Mouse (Mus musculus) left cerebral cortex, adult 2 months (tissue): Measurements from ENCODE around the gene Cnot1. TPM values are rescaled to one million over a fixed set of nuclear protein-coding genes. Genes with fewer than 3 reads are reported as not detected.
A peak's percentile ranks its signal among the peaks of the same experiment; 100 is the strongest.

ENCODE experiments used
- DNase-seq, 2 experiments: peaks; one replicate each; pipeline ENCODE4 v3.0.0; 2021 to 2022; ENCODE audit warnings: low spot score in 2 of 2, mixed read lengths in 1 of 2; ENCODE audit errors: extremely low spot score in 1 of 2
- H3K27ac ChIP-seq: fragments of 200-600 bp; 2 replicates; pipeline ENCODE4 v1.8.1; 2022
- H3K4me3 ChIP-seq: fragments of 200-600 bp; 2 replicates; pipeline ENCODE4 v1.8.1; 2022
- CTCF ChIP-seq: fragments of 200-600 bp; IDR thresholded peaks from 2 replicates; pipeline ENCODE4 v1.8.1; 2022; ENCODE audit warnings: antibody characterized with exemption, mild to moderate bottlenecking, moderate library complexity
- intact Hi-C: fragments of 180-260 bp; cut with DNase I; formaldehyde crosslinking; loops from one replicate; pipeline ENCODE4 v1.15.1; 2025
- total RNA-seq, 2 experiments: library from RNA; stranded (reverse); gene quantifications; 2 replicates each; pipeline ENCODE4 v1.2.3; 2021

Gene Cnot1
- total RNA-seq, 2 experiments from 2014 or later, result 118 to 123 TPM

DNA sequence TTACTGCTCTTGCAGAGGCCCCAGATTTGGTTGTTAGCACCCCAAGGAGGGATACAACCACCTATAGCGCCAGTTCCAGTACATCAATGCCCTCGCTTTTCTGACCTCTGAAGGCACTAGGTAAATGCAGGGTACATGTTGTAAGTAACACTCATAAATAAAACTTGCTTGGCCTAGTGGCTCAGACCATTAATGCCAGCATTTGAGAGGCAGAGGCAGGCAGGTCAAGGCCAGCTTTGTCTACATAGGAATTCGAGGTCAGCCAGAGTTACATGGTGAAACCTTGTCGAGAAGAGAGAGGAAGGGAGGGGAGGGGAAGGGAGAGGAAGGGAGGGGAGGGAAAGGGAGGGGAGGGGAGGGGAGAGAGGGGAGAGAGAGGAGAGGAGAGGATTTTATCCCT, 21.7 kb downstream of the Cnot1 start:
- no peak for TF ChIP-seq CTCF
- H3K27ac ChIP-seq, result no peak overlapping the region
- DNase-seq, result no peak
- intact Hi-C loops, result no loop called here
- H3K4me3 ChIP-seq, result no peak overlapping the region

DNA sequence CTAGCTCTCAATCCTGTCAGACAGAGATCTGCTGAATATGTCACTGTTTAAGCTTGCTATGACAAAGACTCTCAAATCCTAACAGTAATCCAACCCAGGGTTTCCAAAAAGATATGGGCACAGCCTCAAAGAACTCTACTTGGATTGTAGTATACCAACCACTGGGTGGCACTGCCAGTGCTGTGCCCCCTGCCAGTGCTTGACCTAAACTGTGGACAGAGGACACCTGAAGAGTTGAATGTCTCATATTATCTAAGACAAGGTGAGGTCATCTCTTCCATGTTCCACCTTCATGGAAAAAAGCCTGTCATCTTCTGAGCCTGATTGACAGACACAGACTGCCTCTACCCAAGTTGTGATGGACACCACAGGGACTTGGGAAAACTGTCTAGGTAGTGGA, 24.6 kb downstream of the Cnot1 start:
- no peak; the same call in 1 of the 2 replicates for TF ChIP-seq CTCF
- Histone ChIP-seq H3K4me3 (no peak overlapping the region), H3K27ac (no peak overlapping the region)
- intact Hi-C loops, result no loop called here
- DNase-seq, result no peak

DNA sequence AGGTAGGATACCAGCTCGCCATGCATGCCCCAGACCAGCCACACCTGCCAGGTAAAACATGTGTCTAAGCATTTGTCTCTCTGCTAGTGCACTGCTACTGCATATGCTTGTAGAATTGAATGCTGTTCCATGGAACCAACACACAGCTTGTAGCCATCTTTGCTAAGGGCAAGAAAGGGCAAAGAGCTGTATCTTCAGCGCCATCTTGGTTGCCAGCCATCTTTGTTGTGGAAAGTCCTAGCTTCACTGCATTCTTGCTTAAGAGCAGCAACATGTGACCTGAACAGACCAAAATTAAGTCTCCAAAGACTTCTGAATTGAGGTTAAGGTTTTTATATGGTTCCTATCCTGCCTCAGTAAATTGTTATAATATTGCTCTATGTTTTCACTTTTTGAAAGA, 25.5 kb downstream of the Cnot1 start:
- intact Hi-C loops, result no loop called here
- DNase-seq, result no peak
- Histone ChIP-seq H3K27ac (no peak overlapping the region), H3K4me3 (no peak overlapping the region)
- TF ChIP-seq CTCF, result no peak

- no peak for DNase-seq
- no peak overlapping the region for H3K27ac ChIP-seq
- TF ChIP-seq CTCF, result no peak
- no peak overlapping the region for H3K4me3 ChIP-seq
- intact Hi-C loops, result no loop called here
These were observed 26.2 kb downstream of the Cnot1 start for GRCm38 (mm10) chr8:95781085-95781484.

GRCm38 (mm10) chr8:95764133-95764532, 43.1 kb downstream of the Cnot1 start:
- H3K4me3 ChIP-seq, result no peak overlapping the region
- TF ChIP-seq CTCF, result peak; percentile 57
- no peak overlapping the region for H3K27ac ChIP-seq
- intact Hi-C loops, result loop anchor here (5.0 kb wide), 1 partner anchor 68 kb away; no protein-coding TSS in a partner anchor
- DNase-seq, result no peak

GRCm38 (mm10) chr8:95760323-95760722, 46.9 kb downstream of the Cnot1 start:
- intact Hi-C loops, result loop anchor here (5.0 kb wide), 1 partner anchor 72 kb away; no protein-coding TSS in a partner anchor
- no peak for DNase-seq
- no peak for TF ChIP-seq CTCF
- no peak overlapping the region for H3K27ac ChIP-seq
- H3K4me3 ChIP-seq, result no peak overlapping the region

DNA sequence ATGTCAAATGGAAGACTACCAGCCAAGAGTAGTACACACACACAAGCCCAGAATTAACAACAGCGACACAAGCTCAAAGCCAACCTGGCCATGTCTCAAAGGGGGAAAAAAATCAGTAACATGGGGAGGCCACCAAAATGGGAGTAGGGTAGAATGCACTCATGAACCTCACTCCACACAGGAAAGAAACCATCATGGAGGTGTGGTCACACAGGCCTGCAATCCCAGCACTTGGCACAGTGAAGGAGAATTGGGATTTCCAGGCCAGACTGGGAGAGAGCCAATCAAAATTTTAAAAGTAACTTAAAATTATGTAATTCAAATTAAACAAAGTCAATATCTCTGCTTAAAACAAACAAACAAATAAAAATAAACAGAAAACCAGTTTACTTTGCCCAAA, 55.3 kb downstream of the Cnot1 start:
- DNase-seq, result no peak
- H3K27ac ChIP-seq, result no peak overlapping the region
- no peak overlapping the region for H3K4me3 ChIP-seq
- TF ChIP-seq CTCF, result no peak
- intact Hi-C loops, result no loop called here

DNA sequence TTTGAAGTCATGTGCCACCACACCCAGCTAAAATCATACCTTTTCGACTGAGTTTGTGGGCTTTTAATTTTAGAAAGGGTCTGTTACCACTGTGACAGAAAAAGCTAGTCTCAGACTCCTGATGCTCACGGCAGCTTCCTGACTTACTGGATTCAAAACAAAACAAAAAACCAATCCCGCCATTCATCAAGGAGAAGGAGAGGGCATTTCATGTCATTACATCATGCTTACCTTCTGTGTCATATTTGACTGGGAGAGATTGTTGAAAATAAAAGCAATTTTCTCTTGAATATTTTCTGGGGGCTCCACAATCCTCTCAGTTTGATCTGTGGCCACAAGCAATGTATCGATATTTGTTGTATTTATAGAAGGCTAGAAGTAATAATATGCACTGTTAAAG, 59.2 kb downstream of the Cnot1 start:
- H3K4me3 ChIP-seq, result no peak overlapping the region
- TF ChIP-seq CTCF, result no peak
- intact Hi-C loops, result no loop called here
- no peak overlapping the region for H3K27ac ChIP-seq
- no peak for DNase-seq

GRCm38 (mm10) chr8:95741732-95742131, 65.5 kb downstream of the Cnot1 start:
- TF ChIP-seq CTCF, result no peak
- intact Hi-C loops, result no loop called here

GRCm38 (mm10) chr8:95738596-95738995, 68.7 kb downstream of the Cnot1 start:
- peak in 1 of 2 experiments; percentile 24 for DNase-seq
- peak; percentile 61 for TF ChIP-seq CTCF
- intact Hi-C loops, result no loop called here
- Histone ChIP-seq H3K4me3 (no peak overlapping the region), H3K27ac (no peak overlapping the region)

More at GRCm38 (mm10) chr8:95741732-95742131, 65.5 kb downstream of the Cnot1 start:
- Histone ChIP-seq H3K4me3 (no peak overlapping the region), H3K27ac (no peak overlapping the region)
- no peak for DNase-seq

DNA sequence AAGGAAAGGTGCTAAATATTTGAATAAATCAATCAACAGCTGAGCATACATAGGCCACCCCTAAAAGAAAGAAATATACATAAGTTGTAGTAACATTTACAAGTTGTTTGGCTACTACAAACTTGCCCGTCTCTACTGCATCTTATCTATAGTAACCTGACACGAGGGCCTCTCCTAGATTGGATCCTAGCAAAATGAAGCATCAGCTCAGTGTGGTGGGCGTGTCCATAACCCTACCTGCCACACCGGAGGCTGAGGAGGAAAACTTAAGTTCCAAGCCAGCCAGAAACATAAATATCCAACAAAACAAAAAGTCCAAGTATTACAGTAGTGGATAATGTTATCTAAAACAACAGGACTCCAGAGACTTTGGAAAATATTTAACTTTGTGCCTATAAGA, 79.6 kb downstream of the Cnot1 start:
- intact Hi-C loops, result no loop called here
- no peak for TF ChIP-seq CTCF
- H3K27ac ChIP-seq, result no peak overlapping the region
- no peak overlapping the region for H3K4me3 ChIP-seq
- DNase-seq, result no peak

DNA sequence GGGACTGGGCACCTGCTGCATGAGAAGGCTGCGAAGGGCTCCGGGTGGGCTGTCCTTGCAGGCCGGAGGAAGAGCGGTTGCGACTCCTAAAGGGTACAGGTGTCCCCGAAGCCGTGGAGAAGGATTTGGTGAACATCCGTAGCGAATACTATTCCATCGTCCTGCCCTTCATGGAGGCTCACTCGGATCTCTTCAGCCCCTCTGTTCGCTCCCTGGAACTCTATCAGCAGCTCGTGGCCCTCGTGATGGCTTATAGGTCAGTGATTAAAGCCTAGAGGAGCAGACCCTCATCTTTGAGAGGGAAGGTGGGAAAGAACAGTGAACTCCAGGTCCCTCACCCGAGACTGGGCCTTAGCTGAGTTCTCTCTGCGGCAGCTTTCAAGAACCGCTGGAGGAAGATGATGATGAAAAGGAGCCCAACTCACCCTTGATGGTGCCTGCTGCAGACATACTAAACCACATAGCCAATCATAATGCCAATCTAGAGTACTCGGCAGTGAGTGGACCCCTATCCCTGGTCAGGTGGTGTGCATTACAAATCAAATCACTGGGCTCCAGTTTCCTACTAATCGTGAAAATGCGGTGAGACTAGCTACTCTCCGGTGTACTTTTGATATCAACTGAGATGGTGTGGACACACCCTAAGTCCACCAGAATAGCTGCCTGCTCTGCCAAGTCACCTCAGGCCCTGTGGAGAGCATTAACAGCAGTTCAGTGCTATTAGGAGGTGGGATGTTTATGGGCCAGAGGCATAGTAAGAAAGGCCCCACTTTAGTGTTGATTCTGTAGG, 90.5 kb downstream of the Cnot1 start:
- no peak for TF ChIP-seq CTCF
- Histone ChIP-seq H3K4me3 (peak overlapping the region; percentile 82), H3K27ac (peak overlapping the region; percentile 82)
- no peak for DNase-seq
- intact Hi-C loops, result no loop called here
